23 mouse cellular contexts compared by ENCODE assay signal in the genomic region with DNA sequence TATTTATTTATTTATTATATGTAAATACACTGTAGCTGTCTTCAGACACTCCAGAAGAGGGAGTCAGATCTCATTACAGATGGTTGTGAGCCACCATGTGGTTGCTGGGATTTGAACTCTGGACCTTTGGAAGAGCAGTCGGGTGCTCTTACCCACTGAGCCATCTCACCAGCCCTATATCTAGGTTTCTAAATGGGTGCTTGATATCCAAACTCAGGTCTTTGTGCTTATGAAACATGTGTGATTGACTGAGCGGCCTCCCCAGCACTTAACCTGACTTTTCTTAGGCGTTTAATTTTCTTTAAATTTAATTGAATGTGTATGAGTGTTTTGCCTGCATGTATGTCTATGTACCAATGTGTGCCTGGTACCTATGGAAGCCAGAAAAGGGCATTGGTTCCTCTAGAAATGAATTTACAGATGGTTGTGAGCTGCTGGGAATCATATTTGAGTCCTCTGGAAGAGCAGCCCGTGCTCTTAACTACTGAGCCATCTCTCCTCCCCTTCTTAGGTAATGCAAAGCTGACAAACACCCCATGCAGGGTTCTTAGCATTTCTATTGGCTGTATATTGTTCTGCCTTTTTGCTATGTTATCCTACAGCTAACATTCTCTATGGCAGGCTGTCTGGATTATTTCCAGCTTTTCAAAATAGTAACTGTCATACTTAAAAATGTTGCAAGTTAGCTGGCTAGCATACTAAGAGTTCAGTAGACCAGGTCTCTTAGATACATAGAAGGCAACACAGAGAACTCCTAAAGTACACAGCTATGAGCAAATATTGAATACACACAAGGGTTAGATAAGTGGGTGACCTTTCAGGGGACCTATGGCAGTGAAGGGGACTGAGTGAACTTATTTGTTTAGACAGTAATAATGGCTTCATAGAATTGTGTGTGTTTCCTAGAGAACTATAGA. TPM values are rescaled to one million over a fixed set of nuclear protein-coding genes. Genes with fewer than 3 reads are reported as not detected.
DNase-seq lines count a peak whose midpoint lies in the region; ATAC-seq and TF ChIP-seq lines count a peak whose summit lies in the region.
"Had no signal": no experiment of that assay in that cellular context is flagged by ENCODE, and none has a peak within 500 bp of the region (broad histone marks: within the 10 kb centered on the region; RNA-seq: fewer than 3 reads in every experiment).

No protein-coding gene starts in this region.

- H3K27ac ChIP-seq in forebrain, postnatal 0 days (ENCODE audit: low read depth, low read length) = no peak overlapping the region
- H3K27ac ChIP-seq in forebrain, embryonic 14.5 days (ENCODE audit: low read depth, low read length) = no peak overlapping the region
- H3K27ac ChIP-seq in hindbrain, postnatal 0 days = no peak overlapping the region
- no peak overlapping the region for H3K27ac ChIP-seq in hindbrain, embryonic 10.5 days
- H3K27ac ChIP-seq in stomach, embryonic 14.5 days (ENCODE audit: low read length) = no peak overlapping the region
- H3K27ac ChIP-seq in stomach, postnatal 0 days (replicated peaks) = no peak overlapping the region; the same call in 1 of the 2 replicates
- no peak overlapping the region for H3K27ac ChIP-seq in kidney, embryonic 15.5 days
- H3K27ac ChIP-seq: forebrain, embryonic 13.5 days; hindbrain, embryonic 12.5 days; macrophage; midbrain, embryonic 12.5 days had no signal

- no peak overlapping the region for H3K4me3 ChIP-seq in forebrain, postnatal 0 days (ENCODE audit: low read depth, low read length)
- no peak overlapping the region for H3K4me3 ChIP-seq in forebrain, embryonic 14.5 days (ENCODE audit: low read depth, low read length)
- no peak overlapping the region for H3K4me3 ChIP-seq in hindbrain, postnatal 0 days (ENCODE audit: low read length)
- no peak overlapping the region for H3K4me3 ChIP-seq in hindbrain, embryonic 10.5 days
- no peak overlapping the region for H3K4me3 ChIP-seq in stomach, embryonic 14.5 days (ENCODE audit: low read depth, low read length)
- H3K4me3 ChIP-seq in stomach, postnatal 0 days (ENCODE audit: low read depth, low read length) = no peak overlapping the region
- H3K4me3 ChIP-seq in kidney, embryonic 15.5 days (replicated peaks) = no peak overlapping the region
- H3K4me3 ChIP-seq: erythroblast, embryonic 14.5 days; forebrain, embryonic 13.5 days; hindbrain, embryonic 12.5 days; midbrain, embryonic 12.5 days; myocyte had no signal

- no peaks in the 10 kb centered on the region for H3K9me3 ChIP-seq in forebrain, postnatal 0 days (ENCODE audit: low read length)
- no peaks in the 10 kb centered on the region for H3K9me3 ChIP-seq in forebrain, embryonic 14.5 days (replicated peaks; ENCODE audit: control insufficient read depth, low read length)
- no peaks in the 10 kb centered on the region for H3K9me3 ChIP-seq in hindbrain, postnatal 0 days (ENCODE audit: low read length)
- no peaks in the 10 kb centered on the region for H3K9me3 ChIP-seq in hindbrain, embryonic 10.5 days
- H3K9me3 ChIP-seq in stomach, embryonic 14.5 days (ENCODE audit: control insufficient read depth, low read depth, low read length) = no peaks in the 10 kb centered on the region
- no peaks in the 10 kb centered on the region for H3K9me3 ChIP-seq in stomach, postnatal 0 days (ENCODE audit: control insufficient read depth, low read length)
- no peaks in the 10 kb centered on the region for H3K9me3 ChIP-seq in kidney, embryonic 15.5 days (replicated peaks)
- H3K9me3 ChIP-seq: forebrain, embryonic 13.5 days; hindbrain, embryonic 12.5 days; midbrain, embryonic 12.5 days had no signal

- no peak for TF ChIP-seq EP300 in stomach, postnatal 0 days (optimal IDR thresholded peaks at IDR 0.05)

- peak; percentile 53 for ATAC-seq in forebrain, postnatal 0 days
- no peak for ATAC-seq in forebrain, embryonic 14.5 days
- ATAC-seq in hindbrain, postnatal 0 days = no peak
- ATAC-seq in stomach, embryonic 14.5 days (ENCODE audit: insufficient number of reproducible peaks, insufficient read depth, low FRiP score, low read depth) = peak; percentile 42; the same call in 1 of the 2 replicates
- no peak for ATAC-seq in stomach, postnatal 0 days (ENCODE audit: low FRiP score, low TSS enrichment)
- ATAC-seq in megakaryocyte-erythroid progenitor cell, adult 5-6 weeks (replicated peaks; ENCODE audit: low FRiP score, low TSS enrichment, poor library complexity, severe bottlenecking) = no peak
- no peak for ATAC-seq in kidney, embryonic 15.5 days (replicated peaks; ENCODE audit: low FRiP score)
- ATAC-seq: forebrain, embryonic 13.5 days had no signal

- WGBS in forebrain, postnatal 0 days = 78% methylated on average over 4 of the region's 4 CpGs
- 81% methylated on average over 4 of the region's 4 CpGs for WGBS in forebrain, embryonic 14.5 days
- 64% methylated on average over 4 of the region's 4 CpGs for WGBS in hindbrain, postnatal 0 days
- WGBS in hindbrain, embryonic 10.5 days = 76% methylated on average over 4 of the region's 4 CpGs
- 82% methylated on average over 4 of the region's 4 CpGs for WGBS in stomach, embryonic 14.5 days
- WGBS in stomach, postnatal 0 days = 71% methylated on average over 4 of the region's 4 CpGs
- 80% methylated on average over 4 of the region's 4 CpGs for WGBS in kidney, embryonic 15.5 days

- TF ChIP-seq CTCF in forebrain, postnatal 0 days (IDR thresholded peaks at IDR 0.05; ENCODE audit: low read depth) = no peak
- TF ChIP-seq CTCF in hindbrain, postnatal 0 days (IDR thresholded peaks at IDR 0.05; ENCODE audit: low read depth) = no peak
- TF ChIP-seq CTCF in stomach, postnatal 0 days (IDR thresholded peaks at IDR 0.05; ENCODE audit: low read depth) = no peak

- no peak overlapping the region for H3K4me2 ChIP-seq in forebrain, postnatal 0 days (ENCODE audit: low read depth)
- H3K4me2 ChIP-seq in forebrain, embryonic 14.5 days (ENCODE audit: low read length) = no peak overlapping the region
- no peak overlapping the region for H3K4me2 ChIP-seq in hindbrain, postnatal 0 days (ENCODE audit: low read depth, low read length)
- H3K4me2 ChIP-seq in stomach, embryonic 14.5 days (replicated peaks; ENCODE audit: low read depth, low read length) = no peak overlapping the region
- no peak overlapping the region for H3K4me2 ChIP-seq in stomach, postnatal 0 days (replicated peaks; ENCODE audit: low read depth)
- H3K4me2 ChIP-seq in kidney, embryonic 15.5 days = no peak overlapping the region
- H3K4me2 ChIP-seq: forebrain, embryonic 13.5 days; heart, embryonic 11.5 days; hindbrain, embryonic 12.5 days; midbrain, embryonic 12.5 days had no signal

- no peaks in the 10 kb centered on the region for H3K36me3 ChIP-seq in forebrain, postnatal 0 days (ENCODE audit: insufficient read depth)
- no peaks in the 10 kb centered on the region for H3K36me3 ChIP-seq in forebrain, embryonic 14.5 days (ENCODE audit: control insufficient read depth, insufficient read depth, low read length)
- H3K36me3 ChIP-seq in hindbrain, postnatal 0 days (ENCODE audit: insufficient read depth, low read length) = no peaks in the 10 kb centered on the region
- no peaks in the 10 kb centered on the region for H3K36me3 ChIP-seq in hindbrain, embryonic 10.5 days
- H3K36me3 ChIP-seq in stomach, embryonic 14.5 days (ENCODE audit: control insufficient read depth, insufficient read depth, low read length) = no peaks in the 10 kb centered on the region
- H3K36me3 ChIP-seq in stomach, postnatal 0 days (ENCODE audit: control insufficient read depth, insufficient read depth, low read length) = no peaks in the 10 kb centered on the region
- no peaks in the 10 kb centered on the region for H3K36me3 ChIP-seq in kidney, embryonic 15.5 days
- H3K36me3 ChIP-seq: G1E; hindbrain, embryonic 12.5 days; midbrain, embryonic 12.5 days had no signal

- H3K4me1 ChIP-seq in forebrain, postnatal 0 days (ENCODE audit: insufficient read depth) = no peaks in the 10 kb centered on the region
- no peaks in the 10 kb centered on the region for H3K4me1 ChIP-seq in forebrain, embryonic 14.5 days (ENCODE audit: control insufficient read depth, insufficient read depth, low read length)
- no peaks in the 10 kb centered on the region for H3K4me1 ChIP-seq in hindbrain, postnatal 0 days (ENCODE audit: insufficient read depth, low read length)
- H3K4me1 ChIP-seq in hindbrain, embryonic 10.5 days (replicated peaks) = peaks cover 14% of the 10 kb centered on the region
- no peaks in the 10 kb centered on the region for H3K4me1 ChIP-seq in stomach, embryonic 14.5 days (ENCODE audit: control insufficient read depth, insufficient read depth, low read length)
- no peaks in the 10 kb centered on the region for H3K4me1 ChIP-seq in stomach, postnatal 0 days (replicated peaks; ENCODE audit: control insufficient read depth, insufficient read depth)
- H3K4me1 ChIP-seq in kidney, embryonic 15.5 days = peaks cover 4% of the 10 kb centered on the region; the same call in 1 of the 2 replicates
- H3K4me1 ChIP-seq: forebrain, embryonic 13.5 days; hindbrain, embryonic 12.5 days; midbrain, embryonic 12.5 days had no signal

- no peak overlapping the region for H3K9ac ChIP-seq in forebrain, postnatal 0 days
- no peak overlapping the region for H3K9ac ChIP-seq in forebrain, embryonic 14.5 days (ENCODE audit: low read length)
- H3K9ac ChIP-seq in hindbrain, postnatal 0 days (replicated peaks; ENCODE audit: low read length) = no peak overlapping the region
- no peak overlapping the region for H3K9ac ChIP-seq in stomach, embryonic 14.5 days (replicated peaks; ENCODE audit: low read depth, low read length)
- H3K9ac ChIP-seq in stomach, postnatal 0 days (ENCODE audit: low read length) = no peak overlapping the region
- no peak overlapping the region for H3K9ac ChIP-seq in kidney, embryonic 15.5 days
- H3K9ac ChIP-seq: forebrain, embryonic 13.5 days; hindbrain, embryonic 12.5 days; midbrain, embryonic 12.5 days had no signal

- DNase-seq in forebrain, postnatal 0 days = peak; percentile 20
- no peak for DNase-seq in forebrain, embryonic 14.5 days (ENCODE audit: low spot score)
- DNase-seq in hindbrain, postnatal 0 days (ENCODE audit: low spot score) = peak; percentile 21
- DNase-seq in hindbrain, embryonic 10.5 days (ENCODE audit: low spot score) = no peak
- DNase-seq in stomach, postnatal 0 days (ENCODE audit: low spot score) = no peak
- DNase-seq: cerebellum, adult 2 months; cerebellum, postnatal 36 days; kidney, adult 8-10 months; kidney, postnatal 25 days; lung, adult 18-20 months; right cerebral cortex, postnatal 25 days had no signal

- H3K27me3 ChIP-seq in forebrain, postnatal 0 days (ENCODE audit: insufficient read depth, low read length) = no peaks in the 10 kb centered on the region
- no peaks in the 10 kb centered on the region for H3K27me3 ChIP-seq in forebrain, embryonic 14.5 days (replicated peaks; ENCODE audit: control insufficient read depth, insufficient read depth, low read length)
- no peaks in the 10 kb centered on the region for H3K27me3 ChIP-seq in hindbrain, postnatal 0 days (ENCODE audit: insufficient read depth, low read length)
- peaks cover 14% of the 10 kb centered on the region for H3K27me3 ChIP-seq in hindbrain, embryonic 10.5 days (ENCODE audit: insufficient read depth, poor library complexity, severe bottlenecking)
- H3K27me3 ChIP-seq in stomach, embryonic 14.5 days (ENCODE audit: control insufficient read depth, insufficient read depth, low read length) = no peaks in the 10 kb centered on the region
- no peaks in the 10 kb centered on the region for H3K27me3 ChIP-seq in stomach, postnatal 0 days (ENCODE audit: control insufficient read depth, insufficient read depth, low read length)
- H3K27me3 ChIP-seq in kidney, embryonic 15.5 days = peaks cover 11% of the 10 kb centered on the region

RNA-seq across cellular contexts. Expression of gene Kank1, which starts 6.5 kb away (rescaled TPM):
- total RNA-seq in forebrain, postnatal 0 days (2014; rRNA removed) = 10.4 and 10.8 TPM in 2 replicates
- polyA plus RNA-seq in forebrain, postnatal 0 days (2015; fragmentation: Nextera tagmentation; extraction: Ambion mirVana) = 2.7 and 3.9 TPM in 2 replicates
- 2.4 and 2.8 TPM in 2 replicates for polyA plus RNA-seq in forebrain, embryonic 14.5 days (2014; fragmentation: Nextera tagmentation; extraction: Ambion mirVana)
- total RNA-seq in hindbrain, postnatal 0 days (2014; rRNA removed) = 21.9 and 23.3 TPM in 2 replicates
- 13.4 and 13.5 TPM in 2 replicates for polyA plus RNA-seq in hindbrain, postnatal 0 days (2015; fragmentation: Nextera tagmentation; extraction: Ambion mirVana)
- polyA plus RNA-seq in hindbrain, embryonic 10.5 days (2016; fragmentation: Nextera tagmentation; extraction: Ambion mirVana) = 18.4 and 20.6 TPM in 2 replicates
- polyA plus RNA-seq in stomach, embryonic 14.5 days (2014; fragmentation: Nextera tagmentation; extraction: Ambion mirVana) = 21.8 and 24.7 TPM in 2 replicates
- 24.5 and 27.4 TPM in 2 replicates for polyA plus RNA-seq in stomach, postnatal 0 days (2015; fragmentation: Nextera tagmentation; extraction: Ambion mirVana)
- total RNA-seq in megakaryocyte-erythroid progenitor cell, adult 5-6 weeks (2014; fragmentation: Nextera tagmentation) = 0.27 TPM in 1 of 2 replicates, not detected in the other
- not detected in 2 replicates for total RNA-seq in megakaryocyte-erythroid progenitor cell, adult 5-6 weeks (2017)
- 26.2 and 26.5 TPM in 2 replicates for polyA plus RNA-seq in kidney, embryonic 15.5 days (2015; fragmentation: Nextera tagmentation; extraction: Ambion mirVana)
- total RNA-seq: neutrophil, adult 5-6 weeks had no signal
- polyA plus RNA-seq: erythroblast, embryonic 14.5 days; G1E; macrophage had no signal

Comparison
In these comparisons a context has a peak if more than half of its experiments do, and no peak if none do; other contexts are left out.
1. ATAC-seq: peak in forebrain, postnatal 0 days (single experiment) and stomach, embryonic 14.5 days (single experiment); none in forebrain, embryonic 14.5 days (single experiment), hindbrain, postnatal 0 days (single experiment), stomach, postnatal 0 days (single experiment), megakaryocyte-erythroid progenitor cell, adult 5-6 weeks (single experiment) and kidney, embryonic 15.5 days (single experiment).
2. DNase-seq: peak in forebrain, postnatal 0 days (single experiment) and hindbrain, postnatal 0 days (single experiment); none in forebrain, embryonic 14.5 days (single experiment), hindbrain, embryonic 10.5 days (single experiment) and stomach, postnatal 0 days (single experiment).